Mouse (Mus musculus) heart, embryonic 16.5 days (tissue): Measurements from ENCODE around the gene Efna2. TPM values are rescaled to one million over a fixed set of nuclear protein-coding genes. Genes with fewer than 3 reads are reported as not detected.
A peak's percentile ranks its signal among the peaks of the same experiment; 100 is the strongest.
"Not testable (repeated sequence)": the region's sequence is repeated elsewhere in the genome, so short reads cannot be mapped to it uniquely, and the experiment has no call there.

Experiments used
- ATAC-seq: fragments of 200-750 bp; cut with Nextera tagmentation; replicated peaks from 2 replicates; pipeline ENCODE4 v1.8.0; 2017; ENCODE audit warnings: moderate number of reproducible peaks; ENCODE audit not compliant: insufficient read depth, low FRiP score; ENCODE audit errors: extremely low read depth
- H3K27ac ChIP-seq: fragments of 300-500 bp; sonication (generic); 2 replicates; pipeline ENCODE4 v1.5.1; 2014; ENCODE audit warnings: mild to moderate bottlenecking, low read length, control low read depth, moderate library complexity
- H3K27me3 ChIP-seq: fragments of 300-500 bp; sonication (generic); 2 replicates; pipeline ENCODE4 v1.6.1; 2014; ENCODE audit warnings: low read length, mixed read lengths; ENCODE audit not compliant: control insufficient read depth, insufficient read depth
- H3K36me3 ChIP-seq: fragments of 300-500 bp; sonication (generic); 2 replicates; pipeline ENCODE4 v1.6.1; 2014; ENCODE audit not compliant: control insufficient read depth, insufficient read depth
- H3K4me1 ChIP-seq: fragments of 300-500 bp; sonication (generic); 2 replicates; pipeline ENCODE4 v1.6.1; 2014; ENCODE audit warnings: low read length, mixed read lengths; ENCODE audit not compliant: control insufficient read depth, insufficient read depth
- H3K4me2 ChIP-seq: fragments of 300-500 bp; sonication (generic); 2 replicates; pipeline ENCODE4 v1.6.1; 2014; ENCODE audit warnings: low read depth, mild to moderate bottlenecking, control low read depth, low read length
- H3K4me3 ChIP-seq: fragments of 300-500 bp; sonication (generic); 2 replicates; pipeline ENCODE4 v1.5.1; 2014; ENCODE audit warnings: mild to moderate bottlenecking, control low read depth, low read length
- H3K9ac ChIP-seq: fragments of 300-500 bp; sonication (generic); 2 replicates; pipeline ENCODE4 v1.6.1; 2014; ENCODE audit warnings: low read length, control low read depth
- H3K9me3 ChIP-seq: fragments of 300-500 bp; sonication (generic); replicated peaks from 2 replicates; pipeline ENCODE4 v1.6.1; 2016; ENCODE audit warnings: low read length; ENCODE audit not compliant: control insufficient read depth
- WGBS: fragments of 180-500 bp; shearing (Covaris S2); extraction: QIAGEN DNeasy Blood & Tissue Kit; methylation state at CpG from one replicate; pipeline ENCODE4 v1.1.7; 2014; 5-methylcytosine and 5-hydroxymethylcytosine counted together
- polyA plus RNA-seq: library from polyadenylated mRNA; unstranded; fragments of >200 nt; fragmentation: Nextera tagmentation; extraction: Ambion mirVana; gene quantifications from 2 replicates; pipeline ENCODE4 v1.2.1, GENCODE M21; 2015

Efna2 gene
- polyA plus RNA-seq, 1 experiment from 2014 or later: 6.0 TPM

DNA sequence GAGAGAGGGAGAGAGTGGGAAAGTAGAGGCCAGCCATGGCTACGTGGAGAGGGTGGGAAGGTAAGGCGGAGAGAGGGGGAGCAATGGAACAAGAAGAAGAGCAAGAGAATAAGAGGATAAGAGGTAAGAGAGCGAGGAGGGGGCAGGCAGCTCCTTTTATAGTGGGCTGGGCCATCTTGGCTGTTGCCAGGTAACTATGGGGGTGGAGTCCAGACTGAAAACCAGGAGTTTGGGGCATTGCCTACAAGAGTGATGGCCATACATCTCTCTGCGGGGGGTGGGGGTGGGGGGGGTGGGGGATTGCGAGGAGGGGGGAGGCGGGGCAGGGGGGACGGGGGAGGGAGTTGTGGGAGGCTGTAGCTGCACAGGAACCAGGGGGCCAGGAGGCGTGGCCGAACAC lies 41.4 kb downstream of the Efna2 start:
- Histone ChIP-seq H3K27ac (no peak overlapping the region), H3K4me1 (peaks cover 3% of the 10 kb centered on the region; the same call in 1 of the 2 replicates), H3K9me3 (no peaks in the 10 kb centered on the region), H3K36me3 (no peaks in the 10 kb centered on the region), H3K4me2 (no peak overlapping the region), H3K9ac (no peak overlapping the region), H3K4me3 (no peak overlapping the region), H3K27me3 (no peaks in the 10 kb centered on the region)
- WGBS: 45% methylated on average over 8 of the region's 9 CpGs
- ATAC-seq: no peak

- WGBS: 76% methylated on average over 2 of the region's 2 CpGs
- H3K4me1 ChIP-seq: peaks cover 16% of the 10 kb centered on the region
- not testable (repeated sequence) for ATAC-seq
Measured at GRCm38 (mm10) chr10:80223137-80223536, 43.9 kb downstream of the Efna2 start.

DNA sequence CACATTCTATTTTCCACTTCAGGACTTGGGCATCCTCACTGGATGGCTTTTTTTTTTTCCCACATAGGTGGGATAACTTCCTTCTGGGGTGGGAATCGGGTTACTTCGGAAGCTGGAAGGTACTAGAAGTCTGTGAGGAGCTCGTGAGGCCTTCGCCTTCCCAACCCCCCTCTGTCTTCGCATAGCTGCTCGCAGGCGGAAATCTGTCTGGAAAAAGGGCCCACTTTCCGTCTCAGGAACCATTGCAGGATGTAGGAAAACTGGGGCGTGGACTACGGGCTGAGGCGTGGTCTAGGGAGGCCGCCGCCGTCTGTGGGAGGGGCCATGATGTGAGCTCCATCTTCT lies 46.8 kb downstream of the Efna2 start:
- no peaks in the 10 kb centered on the region for H3K9me3 ChIP-seq
- H3K27ac ChIP-seq: peak overlapping the region; percentile 76
- no peaks in the 10 kb centered on the region for H3K27me3 ChIP-seq
- WGBS: under 1% methylated on average over 14 of the region's 14 CpGs
- peak overlapping the region; percentile 63 for H3K9ac ChIP-seq
- peaks cover 26% of the 10 kb centered on the region for H3K4me1 ChIP-seq
- H3K4me3 ChIP-seq: peak overlapping the region; percentile 42
- peak overlapping the region; percentile 65 for H3K4me2 ChIP-seq
- peaks cover 9% of the 10 kb centered on the region; the same call in 1 of the 2 replicates for H3K36me3 ChIP-seq
- ATAC-seq: no peak

More at GRCm38 (mm10) chr10:80223137-80223536, 43.9 kb downstream of the Efna2 start:
- H3K4me3 ChIP-seq, H3K4me2 ChIP-seq, H3K27me3 ChIP-seq, H3K27ac ChIP-seq, H3K9me3 ChIP-seq, H3K9ac ChIP-seq, H3K36me3 ChIP-seq: not testable (repeated sequence)

- Histone ChIP-seq H3K36me3 (peaks cover 12% of the 10 kb centered on the region; the same call in 1 of the 2 replicates), H3K4me3 (peak within 1 kb of the TSS; percentile 84), H3K9me3 (no peaks in the 10 kb centered on the region), H3K4me2 (peak within 1 kb of the TSS; percentile 72), H3K9ac (peak within 1 kb of the TSS; percentile 94), H3K27me3 (no peaks in the 10 kb centered on the region), H3K27ac (peak within 1 kb of the TSS; percentile 90), H3K4me1 (peaks cover 24% of the 10 kb centered on the region)
- WGBS: under 1% methylated on average over 65 of the region's 75 CpGs
- ATAC-seq: peak; percentile 99
Measured at GRCm38 (mm10) chr10:80226416-80227165, 47.3 kb downstream of the Efna2 start, which contains the start of gene Mum1. Gene Mum1 (plus strand): TSS chr10:80226434.

DNA sequence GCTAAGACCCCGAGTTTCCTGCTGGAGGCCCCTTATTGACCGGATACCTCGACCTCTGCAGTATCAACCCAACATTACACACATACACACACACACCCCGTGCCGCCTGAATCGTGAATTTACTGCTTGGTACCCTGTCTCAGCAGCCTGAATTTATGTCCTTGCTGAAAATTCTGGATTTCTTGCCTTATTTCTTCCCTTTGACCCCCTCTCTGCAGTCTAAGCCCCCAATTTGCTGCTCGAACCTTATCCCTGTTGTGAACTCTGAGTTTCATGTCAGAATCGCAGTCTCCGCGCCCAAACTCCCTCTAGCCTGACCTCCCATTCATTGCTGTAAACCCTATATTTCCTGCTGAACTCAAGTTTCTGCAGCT lies 47.9 kb downstream of the Efna2 start:
- 8% methylated on average over 10 of the region's 10 CpGs for WGBS

DNA sequence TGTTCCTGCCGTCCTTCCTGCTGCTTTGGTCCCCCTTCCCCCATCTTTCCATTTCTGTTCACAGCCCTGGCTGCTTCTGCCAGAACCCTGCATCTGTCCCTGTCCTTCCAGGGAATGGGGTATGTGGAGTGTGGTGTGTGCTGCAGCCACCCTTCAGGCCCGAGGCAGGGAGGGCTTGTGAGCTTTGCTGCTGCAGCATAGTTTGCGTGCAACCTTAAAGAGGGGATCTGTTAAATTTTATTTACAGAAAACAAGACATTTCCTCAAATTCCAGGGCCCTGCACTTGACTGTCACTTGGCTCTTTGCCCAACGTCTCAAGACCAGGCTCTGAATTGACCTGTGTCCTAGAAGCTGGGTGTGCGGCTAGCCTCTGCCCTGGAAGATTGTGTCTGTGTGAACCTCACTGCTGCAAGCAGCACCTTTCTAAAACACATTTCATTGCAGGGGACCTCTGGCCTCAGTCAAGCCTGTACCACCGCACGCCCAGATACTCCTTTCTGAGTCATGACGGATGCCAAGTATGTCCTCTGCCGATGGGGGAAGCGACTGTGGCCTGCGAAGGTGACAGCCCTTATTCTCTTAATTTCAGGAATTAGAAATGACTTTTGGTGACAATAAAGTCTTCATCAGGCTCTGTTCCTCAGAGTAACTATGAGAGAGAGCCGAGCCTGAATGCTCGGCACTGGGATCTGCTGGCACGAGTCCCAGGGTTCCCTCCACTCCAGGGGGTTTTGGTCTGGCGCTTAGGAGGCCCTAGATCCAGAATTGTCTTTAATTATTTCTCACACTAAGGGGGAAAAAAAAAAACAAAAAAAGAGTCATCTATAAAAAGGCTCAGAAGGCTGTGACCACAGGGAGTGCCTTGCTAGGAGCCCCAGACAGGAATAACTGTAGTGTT lies 48.8 kb downstream of the Efna2 start:
- no peaks in the 10 kb centered on the region for H3K27me3 ChIP-seq
- ATAC-seq: no peak
- H3K4me3 ChIP-seq: peak overlapping the region; percentile 84
- peaks cover 25% of the 10 kb centered on the region for H3K36me3 ChIP-seq
- H3K4me2 ChIP-seq: peak overlapping the region; percentile 72
- peak overlapping the region; percentile 94 for H3K9ac ChIP-seq
- peaks cover 28% of the 10 kb centered on the region for H3K4me1 ChIP-seq
- H3K27ac ChIP-seq: peak overlapping the region; percentile 90
- H3K9me3 ChIP-seq: no peaks in the 10 kb centered on the region
- WGBS: 39% methylated on average over 15 of the region's 15 CpGs

More for the DNA sequence above, 47.9 kb downstream of the Efna2 start:
- H3K4me1 ChIP-seq: peaks cover 24% of the 10 kb centered on the region
- ATAC-seq: no peak
- peaks cover 16% of the 10 kb centered on the region; the same call in 1 of the 2 replicates for H3K36me3 ChIP-seq
- no peaks in the 10 kb centered on the region for H3K27me3 ChIP-seq
- peak overlapping the region; percentile 90 for H3K27ac ChIP-seq
- H3K9ac ChIP-seq: peak overlapping the region; percentile 94
- peak overlapping the region; percentile 72 for H3K4me2 ChIP-seq
- peak overlapping the region; percentile 84 for H3K4me3 ChIP-seq
- H3K9me3 ChIP-seq: no peaks in the 10 kb centered on the region

DNA sequence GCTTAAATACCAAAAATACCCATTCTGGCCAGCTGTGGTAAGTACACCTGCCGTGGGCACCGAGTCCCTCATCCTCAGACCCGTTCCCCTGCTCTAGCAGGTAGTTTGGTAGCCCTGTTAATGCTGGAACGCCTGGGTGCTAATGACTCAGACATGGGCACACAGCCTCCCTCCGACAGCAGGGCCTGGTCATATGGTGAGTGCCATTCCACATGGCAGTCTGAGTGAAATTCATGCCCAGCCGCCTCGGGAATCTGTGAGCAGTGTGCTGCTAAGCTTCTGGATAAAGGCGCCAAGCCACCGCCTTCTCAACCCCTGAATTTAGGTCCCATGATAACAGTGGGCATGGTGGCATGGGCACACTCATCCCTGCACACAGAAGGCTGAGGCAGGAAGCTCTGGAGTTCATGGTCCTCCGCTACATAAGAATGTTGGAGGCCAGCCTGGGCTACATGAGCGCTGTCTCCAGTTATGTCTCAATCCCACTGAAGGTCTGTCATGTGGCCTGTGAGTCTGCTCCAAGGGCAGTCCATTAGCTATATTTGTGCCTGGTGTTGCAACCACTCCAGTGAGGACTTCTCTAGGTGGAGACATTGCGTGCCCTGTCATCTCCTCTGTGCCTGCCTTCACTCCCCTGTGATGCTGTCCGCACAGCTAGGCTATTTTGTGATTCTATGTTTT lies 57.0 kb downstream of the Efna2 start:
- Histone ChIP-seq H3K4me1 (peaks cover 7% of the 10 kb centered on the region), H3K27ac (no peak overlapping the region), H3K9ac (no peak overlapping the region), H3K27me3 (no peaks in the 10 kb centered on the region), H3K4me2 (no peak overlapping the region), H3K9me3 (no peaks in the 10 kb centered on the region), H3K36me3 (peaks cover 72% of the 10 kb centered on the region), H3K4me3 (no peak overlapping the region)
- ATAC-seq: no peak
- 93% methylated on average over 13 of the region's 13 CpGs for WGBS

- Histone ChIP-seq H3K27me3 (no peaks in the 10 kb centered on the region), H3K36me3 (peaks cover 70% of the 10 kb centered on the region), H3K4me2 (no peak overlapping the region), H3K27ac (no peak overlapping the region), H3K9me3 (no peaks in the 10 kb centered on the region), H3K9ac (no peak overlapping the region), H3K4me1 (peaks cover 12% of the 10 kb centered on the region), H3K4me3 (no peak overlapping the region)
- WGBS: 87% methylated on average over 4 of the region's 4 CpGs
- no peak for ATAC-seq
Measured at GRCm38 (mm10) chr10:80237020-80237419, 57.7 kb downstream of the Efna2 start.
